Mouse (Mus musculus) right cerebral cortex, postnatal 4 days (tissue): ENCODE measurements around the gene Usp16.
"Not testable (repeated sequence)": the region's sequence is repeated elsewhere in the genome, so short reads cannot be mapped to it uniquely, and the experiment has no call there.

Source experiments
- DNase-seq: peaks from one replicate; pipeline ENCODE4 v3.0.0-alpha.2; 2022

Usp16 gene

DNA sequence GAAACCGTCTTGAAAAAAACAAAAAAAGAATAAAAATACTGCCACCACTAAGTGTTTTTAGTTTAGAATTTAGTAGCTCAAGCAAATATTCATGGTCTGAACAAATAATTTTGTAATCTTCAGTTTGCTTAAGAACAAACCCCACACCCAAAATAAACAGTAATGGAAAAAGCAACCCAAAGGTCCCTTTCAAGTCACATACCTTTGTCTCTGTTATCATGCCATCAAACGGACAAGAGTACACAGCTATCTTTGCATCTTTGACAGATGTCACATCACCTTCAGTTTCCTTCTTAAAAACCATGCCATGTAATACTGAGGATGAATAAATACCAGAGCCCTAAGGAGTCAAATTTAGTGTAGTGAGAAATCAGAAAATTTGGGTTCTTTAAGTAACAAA lies 34.1 kb downstream of the Usp16 start:
- DNase-seq, result no peak

DNA sequence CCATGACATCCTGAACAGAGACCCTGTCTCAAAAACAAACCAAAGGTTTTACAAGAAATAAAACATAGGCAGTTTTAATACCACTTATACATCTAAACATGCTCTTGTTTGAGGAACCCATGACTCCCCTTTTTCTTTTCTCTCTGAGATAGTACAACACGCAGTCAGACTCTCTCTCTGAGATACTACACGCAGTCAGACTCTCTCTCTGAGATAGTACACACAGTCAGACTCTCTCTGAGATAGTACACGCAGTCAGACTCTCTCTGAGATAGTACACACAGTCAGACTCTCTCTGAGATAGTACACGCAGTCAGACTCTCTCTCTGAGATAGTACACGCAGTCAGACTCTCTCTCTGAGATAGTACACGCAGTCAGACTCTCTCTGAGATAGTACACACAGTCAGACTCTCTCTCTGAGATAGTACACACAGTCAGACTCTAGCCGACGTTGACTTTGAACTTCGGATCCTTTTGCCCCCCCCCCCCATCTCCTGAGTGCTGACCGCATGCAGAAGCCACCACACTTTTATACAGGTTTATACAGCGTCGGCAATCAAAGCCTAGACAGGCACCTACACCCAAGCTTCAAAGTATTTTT lies 37.8 kb downstream of the Usp16 start:
- DNase-seq, result not testable (repeated sequence)

DNA sequence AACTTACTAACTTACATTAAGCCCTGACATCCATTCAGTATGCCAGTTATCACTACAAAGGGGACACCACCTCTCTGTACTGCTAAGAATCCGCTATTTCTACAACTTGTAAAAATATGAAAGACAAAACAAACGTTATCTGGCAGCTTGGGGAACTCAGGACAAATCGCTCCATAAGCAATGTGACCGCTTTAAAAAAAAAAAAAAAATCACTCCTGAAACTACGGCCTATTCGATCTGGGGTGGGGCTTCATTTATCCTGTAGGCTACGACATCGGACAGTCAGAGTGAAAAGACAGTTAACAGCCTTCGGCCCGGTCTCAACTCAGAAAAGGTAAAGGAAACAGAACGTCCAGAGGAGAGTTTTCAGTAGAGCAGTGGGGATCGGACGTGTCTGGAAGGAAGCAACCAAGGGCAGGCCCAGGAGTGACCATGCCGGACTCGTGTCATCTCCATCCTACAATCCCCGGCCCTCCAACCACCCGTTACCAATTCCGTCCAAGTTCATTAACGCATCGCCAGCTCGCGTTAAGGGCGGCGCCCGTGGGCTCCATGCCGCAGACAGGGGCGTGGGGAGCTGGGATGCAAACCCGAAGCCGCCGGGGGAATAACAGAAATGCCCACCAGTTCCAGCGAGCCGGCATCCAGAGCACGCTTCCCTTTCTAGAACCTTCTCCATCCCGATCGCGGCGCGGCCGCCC lies 40.6 kb downstream of the Usp16 start:
- DNase-seq, result no peak

DNA sequence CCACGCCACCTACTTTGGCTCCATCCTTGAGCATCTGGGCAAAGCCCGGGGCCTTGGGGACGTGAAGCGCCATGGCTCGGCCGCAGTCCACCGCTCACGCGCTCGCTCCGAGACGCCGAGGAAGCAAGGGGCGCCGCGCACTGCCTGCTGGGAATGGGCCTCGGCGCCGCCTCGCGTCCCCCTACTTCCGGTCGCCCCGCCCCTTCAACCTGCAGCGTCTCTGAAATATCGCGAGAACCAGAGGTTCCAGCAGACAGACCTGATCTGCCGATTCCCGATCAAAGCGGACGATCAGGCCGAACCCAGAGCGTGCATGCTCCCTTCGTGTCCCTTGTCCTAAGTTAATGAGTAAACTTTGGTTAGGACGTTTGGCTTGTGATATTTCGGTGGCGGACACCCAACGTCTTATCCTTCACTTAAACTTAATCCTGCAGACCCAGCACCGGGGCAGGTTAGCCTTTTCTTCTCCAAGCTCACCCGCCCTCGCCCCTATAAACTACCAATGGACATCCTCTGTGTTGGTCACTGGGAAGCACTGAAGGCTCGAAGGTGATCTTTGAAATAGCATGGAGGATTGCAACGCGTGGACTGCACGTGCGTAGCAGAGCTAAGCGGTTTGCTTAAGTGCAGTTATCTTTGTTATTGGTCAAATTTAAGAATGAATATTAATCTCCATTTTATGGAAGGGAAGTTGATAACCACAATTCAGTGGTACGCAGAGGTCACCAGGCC lies 41.4 kb downstream of the Usp16 start, which contains the start of gene Cct8:
TSS of gene Cct8 (minus strand) at position 158 of the 732 bp plus-strand sequence.
- DNase-seq, result peak; percentile 93

DNA sequence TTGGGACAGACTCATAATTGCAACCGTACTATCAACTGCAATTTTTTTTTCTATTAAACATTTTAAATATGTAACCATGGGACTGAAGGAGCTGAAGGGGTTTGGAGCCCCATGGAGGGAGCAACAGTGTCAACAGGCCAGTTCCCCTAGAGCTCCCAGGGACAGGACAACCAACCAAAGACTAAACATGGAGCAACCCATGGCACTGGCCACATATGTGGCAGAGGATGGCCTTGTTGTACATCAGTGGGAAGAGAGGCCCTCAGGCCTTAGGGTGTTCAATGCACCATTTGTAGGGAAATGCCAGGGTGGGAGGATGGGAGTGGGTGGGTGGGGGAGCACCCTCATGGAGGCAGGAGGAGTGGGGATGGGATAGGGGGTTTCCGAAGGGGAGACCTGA lies 42.2 kb downstream of the Usp16 start:
- no peak for DNase-seq

DNA sequence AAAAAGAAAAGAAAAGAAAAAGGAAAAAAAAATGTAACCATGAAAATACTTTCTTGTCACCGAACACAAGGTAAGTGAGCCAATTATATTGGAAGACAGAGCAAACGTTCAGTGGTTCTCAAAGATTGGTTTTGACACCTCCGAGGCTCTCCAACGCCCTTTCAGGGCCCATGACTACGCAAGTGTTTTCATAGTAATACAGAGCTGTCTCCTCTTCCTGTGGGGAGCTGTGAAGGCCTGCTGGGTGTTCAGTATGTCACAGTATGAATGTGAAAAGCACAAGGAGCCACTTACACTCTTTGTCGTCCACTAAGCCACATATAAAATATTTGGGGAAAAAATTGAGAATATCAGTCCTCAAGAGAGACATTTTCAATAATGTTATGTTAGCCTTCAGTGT lies 42.7 kb downstream of the Usp16 start:
- no peak for DNase-seq

DNA sequence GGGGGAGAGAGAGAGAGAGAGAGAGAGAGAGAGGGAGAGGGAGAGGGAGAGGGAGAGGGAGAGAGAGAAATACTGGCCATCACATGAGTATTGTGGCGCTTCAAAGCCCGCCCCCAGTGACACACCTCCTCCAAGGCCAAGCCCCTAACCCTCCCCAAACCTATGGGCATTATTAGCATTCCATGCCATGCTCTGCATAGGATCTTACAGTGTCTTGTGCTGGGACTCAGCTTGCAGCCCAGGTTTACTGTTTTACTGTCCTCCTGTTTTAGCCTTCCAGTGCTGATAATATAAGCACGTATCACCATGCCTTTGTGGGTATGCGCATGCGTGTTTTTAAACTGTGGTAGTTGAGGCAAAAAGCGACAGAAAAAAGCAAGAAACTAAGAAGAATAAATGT lies 45.1 kb downstream of the Usp16 start:
- DNase-seq, result no peak

DNA sequence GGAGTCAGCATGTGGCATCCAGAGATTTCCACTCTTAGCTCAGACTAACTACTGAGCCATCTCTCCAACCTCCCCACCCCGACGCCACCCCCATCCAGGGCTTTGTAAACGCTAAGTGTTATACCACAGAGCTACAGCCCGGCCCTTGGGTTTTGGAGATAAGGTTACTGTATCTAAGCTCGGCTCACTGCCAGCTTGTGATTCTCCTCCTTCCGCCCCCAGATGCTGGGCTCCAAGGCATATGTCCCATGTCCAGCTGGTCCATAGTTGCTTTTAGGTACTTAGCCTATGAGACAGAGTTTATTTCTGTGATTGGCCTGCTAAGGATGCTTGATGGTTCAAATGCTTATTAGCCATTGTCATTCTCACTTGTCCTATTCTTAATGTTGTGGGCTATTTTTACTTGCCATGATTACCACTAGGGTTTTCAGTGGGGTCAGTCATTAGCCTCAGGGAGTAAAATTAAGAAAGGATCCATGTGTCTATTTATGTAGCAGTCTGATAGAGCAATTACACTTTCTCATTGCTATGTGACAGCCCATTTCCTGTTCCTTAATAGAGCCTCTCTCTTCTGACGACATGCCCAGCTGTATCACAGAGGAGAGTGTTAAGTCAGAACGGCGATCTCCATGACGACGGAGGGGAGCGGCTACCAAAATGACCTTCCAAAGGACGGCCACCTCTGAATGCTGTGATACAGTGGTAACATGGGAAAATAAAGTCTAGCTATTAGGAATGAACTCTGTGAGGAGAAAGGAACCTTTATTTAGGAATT lies 47.0 kb downstream of the Usp16 start:
- DNase-seq, result no peak

DNA sequence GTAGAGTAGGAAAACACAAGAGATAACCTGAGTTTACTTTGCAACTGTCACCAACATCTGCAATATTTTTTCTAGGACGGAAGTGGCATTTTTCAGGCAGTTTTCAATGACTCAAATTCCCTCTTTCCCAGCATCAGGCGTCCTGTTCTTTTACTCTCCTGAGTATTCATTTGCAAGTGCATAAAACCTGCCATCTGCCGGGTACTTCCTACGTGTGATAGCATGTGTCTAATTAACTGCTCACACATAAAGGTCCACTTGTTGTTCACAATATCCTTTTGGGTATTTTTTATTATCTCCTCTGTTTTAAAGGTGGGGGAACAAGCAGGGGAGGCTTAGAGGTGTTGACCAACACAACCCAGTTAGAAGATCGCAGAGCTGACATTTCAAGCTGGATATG lies 57.2 kb downstream of the Usp16 start:
- DNase-seq, result no peak

DNA sequence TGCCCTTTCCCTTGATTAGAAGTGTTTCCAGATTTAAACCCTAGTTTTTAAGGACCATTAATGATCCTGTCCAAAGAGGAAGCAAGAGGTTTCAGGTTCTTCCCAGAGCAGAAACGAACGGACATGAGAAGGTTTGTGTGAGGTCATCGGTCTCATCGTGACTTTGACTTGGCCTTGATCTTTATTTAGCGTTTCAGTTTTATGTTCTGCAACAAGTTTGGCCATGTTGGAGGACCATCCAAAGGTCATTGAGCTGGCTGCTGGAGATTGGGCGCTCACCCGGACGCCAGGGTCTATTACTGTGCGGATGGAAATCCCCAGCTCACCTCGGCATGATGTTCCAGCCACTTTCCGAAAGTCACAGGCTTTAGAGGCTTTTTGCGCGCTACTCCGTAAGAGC lies 57.8 kb downstream of the Usp16 start:
- DNase-seq, result no peak

DNA sequence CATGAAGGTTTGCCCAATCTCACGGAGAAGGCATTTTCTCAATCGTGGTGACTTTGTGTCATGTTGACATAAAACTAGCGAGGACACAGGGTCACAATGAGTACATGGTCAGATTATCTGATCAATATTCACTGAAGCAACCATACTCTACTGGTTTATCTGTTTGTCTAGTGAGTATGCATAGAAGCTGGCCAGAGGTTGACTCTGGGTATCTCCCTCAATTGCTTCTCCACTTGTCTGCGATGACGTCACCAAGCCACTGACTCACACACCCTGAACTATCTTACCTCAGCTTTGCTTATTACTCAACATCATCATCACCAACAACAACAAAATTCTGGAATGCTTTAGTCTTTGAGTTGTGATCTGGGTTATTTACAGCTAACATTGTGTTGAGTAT lies 69.7 kb downstream of the Usp16 start:
- no peak for DNase-seq

DNA sequence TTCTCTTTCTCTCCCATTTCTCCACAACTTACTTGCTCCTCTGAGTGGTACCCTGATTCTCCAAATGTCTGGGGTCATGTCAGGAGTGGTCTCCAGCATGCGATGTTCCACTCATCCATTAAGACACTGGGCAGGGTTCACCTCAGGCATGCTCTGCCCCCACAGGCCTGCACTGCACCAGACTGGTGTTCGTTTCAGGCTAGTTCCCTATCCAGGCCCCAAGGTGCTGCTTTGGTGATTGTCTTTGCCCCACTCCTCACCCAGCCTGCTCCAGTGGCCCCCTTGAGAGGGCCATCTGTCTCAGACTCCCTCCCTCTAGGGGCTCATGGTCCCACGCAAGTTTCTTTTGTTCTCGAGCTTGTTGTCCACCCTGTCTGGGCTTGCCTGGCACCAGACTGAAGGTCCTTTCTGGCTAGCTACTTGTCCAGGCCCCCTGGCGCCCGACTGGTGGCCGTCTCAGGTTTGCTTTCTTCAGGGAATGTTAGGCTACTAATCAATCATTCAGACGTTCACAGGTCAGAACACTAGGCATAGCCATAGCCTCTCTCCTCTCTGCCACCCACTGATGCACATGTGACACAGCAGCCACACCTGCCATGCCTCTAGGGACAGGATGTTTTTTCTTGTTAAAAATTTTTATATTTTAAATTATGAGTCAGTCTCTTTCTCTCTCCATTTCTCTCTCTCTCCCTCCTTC lies 73.2 kb downstream of the Usp16 start:
- no peak for DNase-seq

DNA sequence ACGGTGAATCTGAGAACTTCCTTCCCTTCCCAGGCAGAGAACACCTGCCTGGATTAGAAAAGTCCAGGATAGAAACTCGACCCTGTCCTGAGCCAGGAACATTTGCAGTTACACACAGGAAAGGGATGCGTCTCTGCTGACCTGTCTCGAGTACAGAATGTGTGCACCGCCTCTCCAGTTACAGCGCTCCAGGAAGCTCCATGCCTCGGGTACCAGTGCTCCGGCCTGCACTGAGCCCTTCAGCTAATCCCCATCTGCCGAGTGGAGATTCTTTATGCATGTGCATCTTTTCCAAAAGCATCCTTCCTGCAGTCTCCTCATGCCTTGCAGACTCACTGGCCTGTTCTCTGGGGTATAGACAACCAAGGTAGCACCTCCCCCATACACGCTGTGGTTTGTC lies 74.3 kb downstream of the Usp16 start:
- no peak for DNase-seq
